Mouse (Mus musculus) CH12.LX (cell line): ENCODE measurements at regions not wholly inside any gene's neighbourhood (a gene's known extent, or its start where the extent isn't known, plus 50 kb on each side); places are given as distances from the start of the nearest gene placed in this dataset.
A peak's percentile ranks its signal among the peaks of the same experiment; 100 is the strongest.

ENCODE experiments used
- DNase-seq: peaks from one replicate; pipeline ENCODE4 v3.0.0-alpha.2; 2013; ENCODE audit errors: extremely low read depth
- H3K27ac ChIP-seq: 2 replicates; pipeline ENCODE4 v1.5.1; 2012; ENCODE audit warnings: low read depth, mild to moderate bottlenecking, control low read depth, moderate library complexity; ENCODE audit not compliant: insufficient read depth
- H3K27me3 ChIP-seq: replicated peaks from 2 replicates; pipeline ENCODE3; 2012; ENCODE audit warnings: inconsistent platforms
- H3K36me3 ChIP-seq, 2 experiments: replicated peaks in 1 of 2; 2 replicates each; pipeline versions ENCODE3 to v1.6.1; 2012; ENCODE audit warnings: inconsistent platforms in 1 of 2, low read length in 1 of 2, mild to moderate bottlenecking in 1 of 2, mixed read lengths in 1 of 2, moderate library complexity in 1 of 2; ENCODE audit not compliant: control insufficient read depth in 1 of 2, insufficient read depth in 1 of 2
- H3K4me1 ChIP-seq, 2 experiments: 2 replicates each; pipeline ENCODE4 v1.6.1; 2012; ENCODE audit warnings: inconsistent platforms in 1 of 2, moderate library complexity in 1 of 2; ENCODE audit not compliant: insufficient read depth in 2 of 2, control insufficient read depth in 1 of 2
- H3K4me2 ChIP-seq: 2 replicates; pipeline ENCODE4 v1.6.1; 2012; ENCODE audit warnings: low read depth, mild to moderate bottlenecking, control low read depth; ENCODE audit not compliant: poor library complexity, insufficient read depth, severe bottlenecking
- H3K4me3 ChIP-seq, 3 experiments: fragments of 150-350 bp in 1 of 3; sonication (generic) in 1 of 3; replicated peaks in 1 of 3; 2 replicates each; pipeline versions ENCODE3 to v1.5.1; 2011 to 2012; ENCODE audit warnings: low read depth in 2 of 3, low read length in 2 of 3, mild to moderate bottlenecking in 2 of 3, moderate library complexity in 2 of 3, control low read depth in 1 of 3, improper control_type of control experiment in 1 of 3, inconsistent platforms in 1 of 3, mixed read lengths in 1 of 3; ENCODE audit not compliant: poor library complexity in 1 of 3
- H3K79me2 ChIP-seq: replicated peaks from 2 replicates; pipeline ENCODE4 v1.6.1; 2012; ENCODE audit warnings: mild to moderate bottlenecking, moderate library complexity; ENCODE audit not compliant: control insufficient read depth, poor library complexity, insufficient read depth, severe bottlenecking; ENCODE audit errors: extremely low read depth
- H3K9ac ChIP-seq: 2 replicates; pipeline ENCODE4 v1.6.1; 2012; ENCODE audit warnings: low read depth, mild to moderate bottlenecking, control low read depth, moderate library complexity; ENCODE audit not compliant: insufficient read depth
- H3K9me3 ChIP-seq: replicated peaks from 2 replicates; pipeline ENCODE3; 2012; ENCODE audit warnings: low read length, inconsistent platforms, mixed read lengths
- BHLHE40 ChIP-seq: IDR thresholded peaks from 2 replicates; pipeline ENCODE4 v1.6.1; 2011; ENCODE audit warnings: mild to moderate bottlenecking, low read depth, low read length, improper control_type of control experiment
- CHD1 ChIP-seq: IDR thresholded peaks from 2 replicates; pipeline ENCODE4 v1.6.1; 2012; ENCODE audit warnings: low read depth, low read length, improper control_type of control experiment, inconsistent platforms
- CHD2 ChIP-seq: IDR thresholded peaks from 2 replicates; pipeline ENCODE4 v1.6.1; 2011; ENCODE audit warnings: low read length, improper control_type of control experiment
- CTCF ChIP-seq, 2 experiments: IDR thresholded peaks in 1 of 2; conservative IDR thresholded peaks in 1 of 2; 2 replicates each; pipeline ENCODE4 v1.5.1; 2011 to 2012; ENCODE audit warnings: low read depth in 2 of 2, low read length in 2 of 2, improper control_type of control experiment in 1 of 2, inconsistent platforms in 1 of 2, mild to moderate bottlenecking in 1 of 2, moderate library complexity in 1 of 2
- E2F4 ChIP-seq: IDR thresholded peaks from 2 replicates; pipeline ENCODE4 v1.6.1; 2011; ENCODE audit warnings: low read depth, low read length, improper control_type of control experiment; ENCODE audit not compliant: insufficient replicate concordance
- HCFC1 ChIP-seq: IDR thresholded peaks from 2 replicates; pipeline ENCODE4 v1.6.1; 2012; ENCODE audit warnings: low read depth, mild to moderate bottlenecking, inconsistent platforms, low read length, improper control_type of control experiment
- IRF4 ChIP-seq: IDR thresholded peaks from 2 replicates; pipeline ENCODE4 v1.6.1; 2014; ENCODE audit warnings: low read depth, mild to moderate bottlenecking, inconsistent platforms, low read length, improper control_type of control experiment
- KAT2A ChIP-seq: IDR thresholded peaks from 2 replicates; pipeline ENCODE4 v1.6.1; 2012; ENCODE audit warnings: low read length, improper control_type of control experiment, inconsistent platforms; ENCODE audit not compliant: insufficient replicate concordance
- MAX ChIP-seq: IDR thresholded peaks from 2 replicates; pipeline ENCODE4 v1.6.1; 2011; ENCODE audit warnings: low read length, improper control_type of control experiment
- MAZ ChIP-seq: IDR thresholded peaks from 2 replicates; pipeline ENCODE4 v1.6.1; 2012; ENCODE audit warnings: low read depth, mild to moderate bottlenecking, inconsistent platforms, low read length, improper control_type of control experiment, moderate library complexity
- MXI1 ChIP-seq: IDR thresholded peaks from 2 replicates; pipeline ENCODE4 v1.6.1; 2011; ENCODE audit warnings: mild to moderate bottlenecking, low read depth, low read length, improper control_type of control experiment
- NELFE ChIP-seq: IDR thresholded peaks from 2 replicates; pipeline ENCODE4 v1.6.1; 2011; ENCODE audit warnings: low read depth, low read length, improper control_type of control experiment
- PAX5 ChIP-seq: IDR thresholded peaks from 2 replicates; pipeline ENCODE4 v1.6.1; 2012; ENCODE audit warnings: low read length, inconsistent platforms, mixed read lengths
- POLR2A ChIP-seq: IDR thresholded peaks from 2 replicates; pipeline ENCODE4 v1.6.1; 2011; ENCODE audit warnings: low read depth, mild to moderate bottlenecking, improper control_type of control experiment, low read length
- POLR2AphosphoS2 ChIP-seq: IDR thresholded peaks from 2 replicates; pipeline ENCODE4 v1.6.1; 2011; ENCODE audit warnings: low read depth, low read length, improper control_type of control experiment
- SIN3A ChIP-seq: IDR thresholded peaks from 2 replicates; pipeline ENCODE4 v1.6.1; 2012; ENCODE audit warnings: low read length, improper control_type of control experiment, inconsistent platforms
- SMC3 ChIP-seq: IDR thresholded peaks from 2 replicates; pipeline ENCODE4 v1.6.1; 2011; ENCODE audit warnings: low read depth, low read length, improper control_type of control experiment
- TBP ChIP-seq: conservative IDR thresholded peaks from 2 replicates; pipeline ENCODE4 v1.6.1; 2011; ENCODE audit warnings: low read depth, low read length, improper control_type of control experiment
- USF1 ChIP-seq: IDR thresholded peaks from 2 replicates; pipeline ENCODE4 v1.6.1; 2014; ENCODE audit warnings: low read depth, mild to moderate bottlenecking, inconsistent platforms, low read length, improper control_type of control experiment
- dilution Hi-C: fragments of 300-500 bp; cut with MboI; formaldehyde crosslinking; loops from 2 replicates; pipeline ENCODE4 v1.14.3; 2020; ENCODE audit warnings: low sequenced_read_pairs; ENCODE audit not compliant: extremely low pct_unique_long_range_greater_than_20kb, extremely low pct_ligation_motif_present
- in situ Hi-C: fragments of 300-500 bp; cut with MboI; formaldehyde crosslinking; loops from 3 replicates; pipeline ENCODE4 v1.14.3; 2019; ENCODE audit warnings: low sequenced_read_pairs, low pct_ligation_motif_present, low pct_unique_long_range_greater_than_20kb, mixed read lengths

DNA sequence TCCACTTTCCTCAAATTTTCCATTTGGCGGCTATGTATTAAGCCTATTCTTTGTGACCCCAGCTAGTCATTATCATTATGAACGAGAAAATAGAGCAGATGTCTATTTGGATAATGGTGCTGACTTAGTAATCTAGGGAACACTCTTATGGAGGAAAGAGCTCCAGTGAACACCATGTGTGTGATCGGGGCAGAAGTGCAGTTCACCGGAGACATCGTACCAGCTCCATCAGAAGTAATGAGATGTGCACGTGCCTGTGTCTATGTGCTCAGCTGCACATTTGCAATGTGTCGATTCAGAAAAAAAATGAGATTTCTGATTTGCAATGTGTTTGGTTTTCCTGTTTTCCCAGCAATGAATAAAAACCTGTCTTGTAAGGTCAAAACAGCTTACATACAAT lies 206.6 kb downstream of the Mreg start:
- H3K4me2 ChIP-seq, result no peak overlapping the region
- dilution Hi-C loops, result no loop called here
- no peaks in the 10 kb centered on the region for H3K9me3 ChIP-seq
- H3K4me1 ChIP-seq, result no peaks in the 10 kb centered on the region
- in situ Hi-C loops, result no loop called here
- H3K27me3 ChIP-seq, result no peaks in the 10 kb centered on the region
- H3K79me2 ChIP-seq, result no peaks in the 10 kb centered on the region
- no peak overlapping the region for H3K27ac ChIP-seq
- no peak overlapping the region for H3K4me3 ChIP-seq
- no peak overlapping the region for H3K9ac ChIP-seq
- TF ChIP-seq SMC3 (no peak), NELFE (no peak), USF1 (no peak), POLR2AphosphoS2 (no peak), MAZ (no peak), BHLHE40 (no peak), SIN3A (no peak), E2F4 (no peak), PAX5 (no peak), MAX (no peak), POLR2A (no peak), MXI1 (no peak), CHD1 (no peak), CHD2 (no peak), CTCF (conservative IDR thresholded peaks at IDR 0.05 in 1 of 2, IDR thresholded peaks at IDR 0.05 in 1 of 2; ENCODE audit: low read depth in 2 of 2, low read length in 2 of 2) (no peak)
- DNase-seq, result no peak
- H3K36me3 ChIP-seq, result no peaks in the 10 kb centered on the region

DNA sequence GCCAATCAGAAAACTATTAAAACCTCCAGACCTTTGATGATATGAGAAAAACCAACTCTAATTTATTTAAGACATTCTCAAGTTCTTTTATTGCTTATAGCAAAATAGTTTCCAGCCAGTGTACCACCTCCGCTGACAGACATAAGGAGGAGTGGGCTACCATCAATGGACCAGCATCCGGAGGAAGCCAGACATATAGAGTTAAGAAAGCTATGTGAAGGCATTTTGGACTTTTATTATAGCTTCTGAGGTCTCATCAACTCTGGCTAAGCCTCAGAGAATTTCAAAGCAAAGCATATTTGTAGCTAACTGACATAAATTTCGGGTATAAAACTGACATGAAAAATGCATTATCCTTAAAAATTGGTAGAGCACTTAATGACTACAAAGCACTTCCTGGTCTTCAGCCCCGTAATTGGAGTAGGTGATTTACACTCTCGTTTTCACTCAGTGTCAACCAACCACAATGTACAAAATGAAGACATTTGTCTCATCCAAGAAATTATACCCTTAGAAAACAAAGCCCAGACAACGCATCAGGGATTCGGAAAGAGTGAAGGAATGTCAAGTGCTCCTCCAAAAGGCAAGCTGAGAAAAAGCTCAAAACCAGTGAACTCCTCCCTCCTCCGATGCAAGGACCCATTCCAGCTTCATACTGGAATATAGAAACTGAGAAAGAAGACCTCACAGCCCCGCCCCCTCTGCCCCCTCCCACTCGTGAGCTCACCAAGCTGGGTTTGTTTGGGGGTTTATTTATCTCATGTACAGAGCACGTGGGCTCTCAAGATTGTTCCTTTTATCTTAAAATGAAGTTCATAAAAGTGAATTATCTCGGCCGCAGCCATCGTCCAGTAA lies 208.5 kb downstream of the Mreg start:
- Histone ChIP-seq H3K36me3 (no peaks in the 10 kb centered on the region), H3K79me2 (no peaks in the 10 kb centered on the region), H3K27ac (no peak overlapping the region), H3K4me3 (no peak overlapping the region), H3K27me3 (no peaks in the 10 kb centered on the region), H3K4me2 (peak overlapping the region; percentile 26; the same call in 1 of the 2 replicates), H3K4me1 (no peaks in the 10 kb centered on the region), H3K9ac (no peak overlapping the region), H3K9me3 (no peaks in the 10 kb centered on the region)
- no peak for TF ChIP-seq TBP
- TF ChIP-seq IRF4, result no peak
- no peak for TF ChIP-seq E2F4
- no peak for TF ChIP-seq HCFC1
- TF ChIP-seq USF1, result no peak
- no peak for TF ChIP-seq KAT2A
- no peak for TF ChIP-seq MXI1
- TF ChIP-seq POLR2A, result no peak
- DNase-seq, result no peak
- dilution Hi-C loops (no loop called here), in situ Hi-C loops (no loop called here)
